Mouse (Mus musculus) midbrain, postnatal 0 days (tissue): Measurements from ENCODE around the gene Plch1. TPM values are rescaled to one million over a fixed set of nuclear protein-coding genes. Genes with fewer than 3 reads are reported as not detected.
A peak's percentile ranks its signal among the peaks of the same experiment; 100 is the strongest.

Experiments
- ATAC-seq: fragments of 200-750 bp; cut with Nextera tagmentation; 2 replicates; pipeline ENCODE4 v1.8.0; 2017; ENCODE audit warnings: moderate number of reproducible peaks, mild to moderate bottlenecking, moderate TSS enrichment, moderate library complexity; ENCODE audit not compliant: low FRiP score
- DNase-seq: peaks from one replicate; pipeline ENCODE4 v3.0.0-alpha.2; 2015; ENCODE audit warnings: low spot score
- H3K27ac ChIP-seq: fragments of 300-500 bp; sonication (generic); 2 replicates; pipeline ENCODE4 v1.5.1; 2014; ENCODE audit warnings: low read depth, mild to moderate bottlenecking, low read length, mixed read lengths
- H3K27me3 ChIP-seq: fragments of 300-500 bp; sonication (generic); 2 replicates; pipeline ENCODE4 v1.6.1; 2014; ENCODE audit warnings: low read length, control low read depth, mixed read lengths; ENCODE audit not compliant: insufficient read depth
- H3K36me3 ChIP-seq: fragments of 300-500 bp; sonication (generic); 2 replicates; pipeline ENCODE4 v1.6.1; 2014; ENCODE audit warnings: low read length, control low read depth, mixed read lengths; ENCODE audit not compliant: insufficient read depth
- H3K4me1 ChIP-seq: fragments of 300-500 bp; sonication (generic); 2 replicates; pipeline ENCODE4 v1.6.1; 2014; ENCODE audit warnings: mild to moderate bottlenecking, control low read depth, antibody characterized with exemption, low read length, mixed read lengths; ENCODE audit not compliant: insufficient read depth
- H3K4me2 ChIP-seq: fragments of 300-500 bp; sonication (generic); 2 replicates; pipeline ENCODE4 v1.6.1; 2014; ENCODE audit warnings: low read depth, mild to moderate bottlenecking, low read length, mixed read lengths; ENCODE audit not compliant: poor library complexity, severe bottlenecking
- H3K4me3 ChIP-seq: fragments of 300-500 bp; sonication (generic); 2 replicates; pipeline ENCODE4 v1.5.1; 2014; ENCODE audit warnings: low read depth, mild to moderate bottlenecking, low read length, moderate library complexity
- H3K9ac ChIP-seq: fragments of 300-500 bp; sonication (generic); replicated peaks from 2 replicates; pipeline ENCODE4 v1.6.1; 2014; ENCODE audit warnings: mild to moderate bottlenecking, low read length, moderate library complexity, mixed read lengths; ENCODE audit not compliant: poor library complexity, severe bottlenecking
- H3K9me3 ChIP-seq: fragments of 300-500 bp; sonication (generic); 2 replicates; pipeline ENCODE4 v1.6.1; 2016; ENCODE audit warnings: low read length, control low read depth
- CTCF ChIP-seq: IDR thresholded peaks from 2 replicates; pipeline ENCODE4 v1.5.1; 2016; ENCODE audit warnings: antibody characterized with exemption, mild to moderate bottlenecking
- whole genome bisulfite sequencing: fragments of 180-500 bp; shearing (Covaris S2); extraction: QIAGEN DNeasy Blood & Tissue Kit; methylation state at CpG from one replicate; pipeline ENCODE4 v1.1.7; 2014; 5-methylcytosine and 5-hydroxymethylcytosine counted together
- polyA plus RNA-seq: library from polyadenylated mRNA; unstranded; fragments of >200 nt; fragmentation: Nextera tagmentation; extraction: Ambion mirVana; gene quantifications from 2 replicates; pipeline ENCODE4 v1.2.1, GENCODE M21; 2015
- total RNA-seq: library from RNA; depleted of rRNA; stranded (reverse); fragments of >200 nt; gene quantifications from 2 replicates; pipeline ENCODE4 v1.2.3, GENCODE M21; 2014

Plch1 gene
- total and polyA plus RNA-seq, 2 experiments from 2014 or later, result 5.4 to 23.5 TPM

- Histone ChIP-seq H3K9ac (no peak overlapping the region), H3K27ac (no peak overlapping the region), H3K9me3 (no peaks in the 10 kb centered on the region), H3K4me2 (no peak overlapping the region), H3K27me3 (no peaks in the 10 kb centered on the region), H3K36me3 (no peaks in the 10 kb centered on the region), H3K4me3 (no peak overlapping the region), H3K4me1 (peaks cover 3% of the 10 kb centered on the region; the same call in 1 of the 2 replicates)
- ATAC-seq, result no peak
- WGBS, result 44% methylated on average over 4 of the region's 4 CpGs
- no peak for TF ChIP-seq CTCF
- DNase-seq, result no peak
These were observed 3.0 kb downstream of the Plch1 start for GRCm38 (mm10) chr3:63896303-63896702.

DNA sequence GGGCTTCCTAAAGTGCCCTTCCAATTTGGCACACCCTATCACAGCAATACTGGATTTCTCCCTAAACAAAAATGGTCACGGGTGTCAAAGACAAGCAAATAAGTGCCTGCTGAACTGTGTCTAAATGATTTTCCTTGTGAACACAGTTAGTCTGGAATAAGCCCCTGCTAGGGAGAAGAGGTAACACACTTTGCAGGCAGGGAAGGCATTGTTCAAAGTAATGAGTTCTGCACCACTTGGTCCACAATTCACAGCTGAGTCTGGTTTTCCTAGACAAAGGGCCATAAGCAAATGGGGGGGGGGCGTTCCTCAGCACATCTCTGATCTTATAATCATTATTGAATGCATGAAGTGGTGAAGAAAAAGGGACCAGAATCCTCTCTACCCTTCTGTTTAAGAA lies 3.5 kb downstream of the Plch1 start:
- Histone ChIP-seq H3K4me3 (no peak overlapping the region), H3K36me3 (no peaks in the 10 kb centered on the region), H3K9ac (no peak overlapping the region), H3K4me1 (peaks cover 3% of the 10 kb centered on the region; the same call in 1 of the 2 replicates), H3K9me3 (no peaks in the 10 kb centered on the region), H3K27me3 (no peaks in the 10 kb centered on the region), H3K4me2 (no peak overlapping the region), H3K27ac (no peak overlapping the region)
- 8% methylated on average over 2 of the region's 2 CpGs for WGBS
- no peak for TF ChIP-seq CTCF
- ATAC-seq, result no peak
- DNase-seq, result no peak

- 58% methylated on average over 7 of the region's 7 CpGs for whole genome bisulfite sequencing
- H3K9me3 ChIP-seq, result no peaks in the 10 kb centered on the region
- no peak for DNase-seq
- no peak for ATAC-seq
- H3K36me3 ChIP-seq, result no peaks in the 10 kb centered on the region
- H3K9ac ChIP-seq, result no peak overlapping the region
- no peak overlapping the region for H3K4me2 ChIP-seq
- peaks cover 3% of the 10 kb centered on the region; the same call in 1 of the 2 replicates for H3K4me1 ChIP-seq
- no peaks in the 10 kb centered on the region for H3K27me3 ChIP-seq
- no peak overlapping the region for H3K27ac ChIP-seq
- TF ChIP-seq CTCF, result no peak
- no peak overlapping the region for H3K4me3 ChIP-seq
These were observed 5.6 kb downstream of the Plch1 start for GRCm38 (mm10) chr3:63893677-63894076.

DNA sequence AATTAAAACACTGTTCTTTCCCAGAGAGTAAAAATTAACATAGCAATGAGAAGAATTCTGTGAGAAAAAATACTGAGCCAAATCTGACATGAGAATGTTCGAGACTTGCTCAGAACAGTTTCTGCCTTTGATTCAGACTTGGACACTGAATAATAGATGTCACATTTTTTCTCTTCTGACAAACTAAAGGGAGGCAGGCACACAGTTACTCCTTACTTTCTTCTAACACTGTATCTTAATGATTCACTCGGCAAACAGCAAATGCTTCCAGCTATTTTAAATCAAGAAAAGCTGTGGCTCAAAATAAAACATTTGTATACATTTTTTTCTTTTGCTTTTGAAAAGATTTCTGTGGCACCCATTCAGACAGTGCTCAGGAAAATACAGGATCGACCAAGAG lies 7.1 kb downstream of the Plch1 start:
- Histone ChIP-seq H3K9ac (no peak overlapping the region), H3K4me3 (no peak overlapping the region), H3K9me3 (no peaks in the 10 kb centered on the region), H3K27ac (no peak overlapping the region), H3K4me2 (no peak overlapping the region), H3K27me3 (no peaks in the 10 kb centered on the region), H3K4me1 (no peaks in the 10 kb centered on the region), H3K36me3 (no peaks in the 10 kb centered on the region)
- DNase-seq, result no peak
- 37% methylated on average over 3 of the region's 3 CpGs for WGBS
- TF ChIP-seq CTCF, result no peak
- ATAC-seq, result no peak

DNA sequence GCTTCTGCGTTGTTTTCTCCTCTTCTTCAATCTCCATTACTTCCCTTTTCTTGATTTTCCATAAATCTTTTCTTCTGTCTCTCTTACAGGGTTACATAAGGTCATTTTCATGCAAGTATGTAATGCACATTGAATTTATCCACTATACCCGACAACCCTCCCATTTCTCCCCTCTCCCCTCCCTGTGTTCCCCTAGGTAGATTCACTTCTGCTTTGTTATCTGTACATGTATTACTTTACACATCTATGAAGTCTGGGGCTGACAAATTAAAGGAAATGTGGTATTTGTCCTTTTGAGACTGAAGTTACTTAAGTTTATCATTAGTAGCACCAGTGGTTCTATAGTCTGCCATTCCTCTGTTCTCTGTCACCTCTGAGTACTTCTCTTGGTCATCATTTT lies 18.2 kb downstream of the Plch1 start:
- Histone ChIP-seq H3K9me3 (no peaks in the 10 kb centered on the region), H3K27me3 (no peaks in the 10 kb centered on the region), H3K4me3 (no peak overlapping the region), H3K4me1 (no peaks in the 10 kb centered on the region), H3K4me2 (no peak overlapping the region), H3K9ac (no peak overlapping the region), H3K27ac (no peak overlapping the region), H3K36me3 (no peaks in the 10 kb centered on the region)
- DNase-seq (no peak), ATAC-seq (no peak)
- no peak for TF ChIP-seq CTCF
- 88% methylated on average over 2 of the region's 2 CpGs for WGBS

DNA sequence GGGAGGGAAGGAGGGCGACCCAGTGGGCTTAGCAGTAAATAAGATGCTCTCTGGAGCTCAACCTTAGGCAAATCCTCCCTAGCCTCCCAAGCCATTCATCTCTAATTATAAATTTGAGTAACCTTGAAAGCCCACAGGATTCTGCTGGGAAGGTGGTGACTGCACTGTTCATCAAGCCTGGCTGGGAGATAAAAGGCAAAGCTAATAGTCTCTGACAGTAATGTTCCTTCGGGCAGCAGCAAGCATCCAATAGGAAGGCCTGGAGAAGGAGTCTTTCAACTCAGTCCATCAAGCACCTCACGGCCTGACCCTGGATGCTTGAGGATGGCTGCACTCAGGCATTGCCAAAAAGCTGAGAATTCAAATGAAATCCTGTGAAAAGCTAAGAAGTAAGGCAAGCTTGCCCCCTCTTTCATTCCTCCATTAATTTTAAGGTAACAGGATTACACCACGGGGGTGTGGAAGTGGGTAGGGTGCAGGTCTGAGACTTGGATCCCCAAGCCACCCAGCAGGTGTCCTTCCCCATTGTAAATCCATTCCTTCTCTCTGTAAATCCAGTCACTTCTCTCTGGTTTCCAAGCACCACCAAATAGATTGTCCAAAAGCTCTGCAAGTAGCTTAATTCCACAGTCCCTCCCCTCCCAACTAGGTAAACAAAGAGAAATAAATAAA lies 20.1 kb downstream of the Plch1 start:
- no peak overlapping the region for H3K4me3 ChIP-seq
- no peak for TF ChIP-seq CTCF
- H3K27me3 ChIP-seq, result no peaks in the 10 kb centered on the region
- no peak overlapping the region for H3K9ac ChIP-seq
- 12% methylated on average over 4 of the region's 4 CpGs for WGBS
- ATAC-seq (peak; percentile 69), DNase-seq (no peak)
- no peaks in the 10 kb centered on the region for H3K9me3 ChIP-seq
- H3K4me2 ChIP-seq, result no peak overlapping the region
- H3K4me1 ChIP-seq, result no peaks in the 10 kb centered on the region
- no peak overlapping the region for H3K27ac ChIP-seq
- no peaks in the 10 kb centered on the region for H3K36me3 ChIP-seq
